Mouse (Mus musculus): Measurements from ENCODE around the gene Iqca. TPM values are rescaled to one million over a fixed set of nuclear protein-coding genes. Genes with fewer than 3 reads are reported as not detected.

The Iqca gene
- 0.78 and 1.6 TPM in 2 replicates for polyA plus RNA-seq (2015; fragmentation: Nextera tagmentation; extraction: Ambion mirVana)

- Histone ChIP-seq H3K27ac (peak within 1 kb of the TSS; percentile 55), H3K9me3 (no peaks in the 10 kb centered on the region), H3K36me3 (no peaks in the 10 kb centered on the region), H3K4me2 (peak within 1 kb of the TSS; percentile 53), H3K4me3 (peak within 1 kb of the TSS; percentile 18), H3K27me3 (0 out of 2 replicates have a peak, but pooled peaks cover 8% of the 10 kb centered on the region), H3K9ac (no peak within 1 kb of the TSS), H3K4me1 (replicated peaks) (peaks cover 20% of the 10 kb centered on the region)
- 4% methylated on average over 18 of the region's 18 CpGs for WGBS
- peak; percentile 93 for ATAC-seq (ENCODE audit: low FRiP score)
Observed at GRCm38 (mm10) chr1:90153099-90153744, at the start of gene Iqca. Iqca (minus strand) TSS chr1:90153401.

DNA sequence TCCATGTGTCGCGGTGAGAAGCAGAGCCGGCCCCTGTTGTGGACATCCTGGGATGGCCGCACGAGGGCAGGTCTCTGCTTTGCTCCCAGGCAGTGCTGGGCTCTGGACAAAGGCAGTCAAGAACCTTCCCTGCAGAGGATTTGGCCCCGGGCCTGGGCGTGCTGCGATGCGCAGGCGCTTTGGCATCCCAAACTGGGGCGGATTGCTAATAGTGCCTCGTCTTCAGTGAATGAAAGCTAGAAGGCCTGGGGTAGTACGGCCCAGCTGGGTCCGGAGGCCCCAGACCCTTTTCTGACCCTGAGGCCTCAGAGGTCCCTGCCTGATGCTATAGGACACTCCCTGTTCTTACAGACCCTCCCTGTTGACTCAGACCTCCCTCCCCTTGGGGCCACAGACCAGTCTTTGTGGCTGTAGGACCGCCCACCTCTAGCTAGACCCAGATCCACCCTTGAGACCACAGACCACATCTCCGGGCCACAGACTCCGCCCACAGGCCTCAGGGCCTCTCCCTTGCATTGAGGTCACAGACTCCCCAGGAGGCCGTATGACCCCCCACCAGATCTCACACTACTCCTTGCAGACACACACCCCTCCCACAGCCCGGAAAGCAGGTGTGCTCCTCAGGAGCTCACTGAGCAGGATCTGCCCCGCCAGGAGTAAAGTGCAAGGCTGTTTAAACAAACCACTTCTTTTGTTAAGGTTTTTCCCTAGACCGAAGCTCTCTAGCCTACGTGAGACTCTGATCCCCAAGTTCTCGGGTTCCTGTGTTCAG, 49.2 kb upstream of the Iqca start:
- peaks cover 53% of the 10 kb centered on the region for H3K4me1 ChIP-seq (replicated peaks)
- 3% methylated on average over 23 of the region's 23 CpGs for WGBS
- H3K36me3 ChIP-seq = no peaks in the 10 kb centered on the region
- H3K4me2 ChIP-seq = peak overlapping the region; percentile 64
- H3K9me3 ChIP-seq = no peaks in the 10 kb centered on the region
- peak; percentile 60 for ATAC-seq (ENCODE audit: low FRiP score)
- no peak overlapping the region for H3K4me3 ChIP-seq
- H3K9ac ChIP-seq = no peak overlapping the region; the same call in 1 of the 2 replicates
- H3K27ac ChIP-seq = no peak overlapping the region
- peaks cover 27% of the 10 kb centered on the region for H3K27me3 ChIP-seq

GRCm38 (mm10) chr1:90201655-90202054, 48.5 kb upstream of the Iqca start:
- H3K4me2 ChIP-seq = no peak overlapping the region
- H3K9me3 ChIP-seq = no peaks in the 10 kb centered on the region
- H3K9ac ChIP-seq = no peak overlapping the region
- peaks cover 46% of the 10 kb centered on the region for H3K4me1 ChIP-seq (replicated peaks)
- no peak for ATAC-seq (ENCODE audit: low FRiP score)
- H3K27me3 ChIP-seq = peaks cover 27% of the 10 kb centered on the region
- no peak overlapping the region for H3K4me3 ChIP-seq
- no peak overlapping the region for H3K27ac ChIP-seq
- H3K36me3 ChIP-seq = no peaks in the 10 kb centered on the region
- WGBS = 51% methylated on average over 2 of the region's 2 CpGs

- H3K9ac ChIP-seq = no peak overlapping the region
- no peaks in the 10 kb centered on the region for H3K36me3 ChIP-seq
- H3K4me2 ChIP-seq = no peak overlapping the region
- no peaks in the 10 kb centered on the region for H3K9me3 ChIP-seq
- no peak for ATAC-seq (ENCODE audit: low FRiP score)
- peaks cover 27% of the 10 kb centered on the region for H3K27me3 ChIP-seq
- WGBS = 80% methylated on average over 5 of the region's 5 CpGs
- peaks cover 42% of the 10 kb centered on the region for H3K4me1 ChIP-seq (replicated peaks)
- H3K4me3 ChIP-seq = no peak overlapping the region
- no peak overlapping the region for H3K27ac ChIP-seq
Observed at GRCm38 (mm10) chr1:90201246-90201645, 48.0 kb upstream of the Iqca start.

DNA sequence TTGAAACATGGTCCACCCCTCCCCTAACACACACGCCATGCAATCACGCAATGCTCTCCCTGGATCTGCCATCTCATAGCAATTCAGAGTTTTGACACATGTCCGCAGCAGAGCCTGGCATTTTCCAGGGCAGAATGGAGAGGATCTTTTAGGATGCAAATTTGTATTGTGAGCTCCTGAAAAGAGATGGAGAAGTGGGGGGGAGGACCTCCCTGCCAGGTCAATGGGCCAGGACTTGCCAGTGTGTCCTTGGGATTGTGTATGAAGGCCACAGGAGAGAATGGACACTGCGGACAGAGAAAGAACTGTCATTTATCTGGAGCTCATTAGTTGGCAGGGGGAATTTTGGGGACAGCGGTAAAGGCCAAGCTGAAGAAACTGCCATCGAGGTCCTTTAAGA, 35.8 kb upstream of the Iqca start:
- Histone ChIP-seq H3K4me3 (no peak overlapping the region), H3K4me1 (replicated peaks) (peaks cover 12% of the 10 kb centered on the region; the same call in 1 of the 2 replicates), H3K36me3 (no peaks in the 10 kb centered on the region), H3K27ac (no peak overlapping the region), H3K9me3 (0 out of 2 replicates have a peak, but pooled peaks cover 5% of the 10 kb centered on the region), H3K9ac (no peak overlapping the region), H3K4me2 (no peak overlapping the region), H3K27me3 (peaks cover 10% of the 10 kb centered on the region; the same call in 1 of the 2 replicates)
- 28% methylated on average over 6 of the region's 6 CpGs for WGBS
- no peak for ATAC-seq (ENCODE audit: low FRiP score)

DNA sequence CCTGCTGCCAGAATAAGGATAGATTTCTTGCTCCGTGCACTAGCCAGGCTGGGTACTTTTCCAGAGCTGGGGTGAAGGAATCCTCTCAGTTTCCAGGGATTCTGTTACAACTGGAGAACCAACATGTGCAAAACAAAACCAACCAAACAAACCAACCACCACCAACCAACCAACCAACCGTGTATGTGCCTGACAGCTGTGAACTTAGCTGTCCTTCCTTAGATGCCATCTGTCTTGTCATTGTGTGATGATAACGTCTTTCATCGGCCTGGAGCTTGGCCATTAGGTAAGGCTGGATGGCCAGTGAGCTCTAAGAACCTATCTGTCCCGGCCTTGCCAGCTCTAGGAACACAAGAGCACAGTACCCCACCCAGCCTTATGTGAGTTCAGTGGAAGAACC, 33.7 kb upstream of the Iqca start:
- H3K9me3 ChIP-seq = 0 out of 2 replicates have a peak, but pooled peaks cover 5% of the 10 kb centered on the region
- H3K4me2 ChIP-seq = no peak overlapping the region
- H3K4me1 ChIP-seq (replicated peaks) = peaks cover 12% of the 10 kb centered on the region; the same call in 1 of the 2 replicates
- H3K4me3 ChIP-seq = no peak overlapping the region
- H3K27me3 ChIP-seq = peaks cover 14% of the 10 kb centered on the region; the same call in 1 of the 2 replicates
- no peak overlapping the region for H3K27ac ChIP-seq
- 91% methylated on average over 5 of the region's 5 CpGs for WGBS
- H3K36me3 ChIP-seq = no peaks in the 10 kb centered on the region
- ATAC-seq (ENCODE audit: low FRiP score) = no peak
- no peak overlapping the region for H3K9ac ChIP-seq

GRCm38 (mm10) chr1:90186173-90186572, 33.0 kb upstream of the Iqca start:
- Histone ChIP-seq H3K4me2 (no peak overlapping the region), H3K9ac (no peak overlapping the region)
- WGBS = 88% methylated on average over 4 of the region's 4 CpGs

GRCm38 (mm10) chr1:90183602-90184001, 30.4 kb upstream of the Iqca start:
- H3K4me2 ChIP-seq = no peak overlapping the region
- no peak for ATAC-seq (ENCODE audit: low FRiP score)
- 69% methylated on average over 6 of the region's 6 CpGs for WGBS

More at GRCm38 (mm10) chr1:90186173-90186572, 33.0 kb upstream of the Iqca start:
- peaks cover 10% of the 10 kb centered on the region; the same call in 1 of the 2 replicates for H3K27me3 ChIP-seq
- no peaks in the 10 kb centered on the region for H3K36me3 ChIP-seq
- no peak overlapping the region for H3K27ac ChIP-seq
- no peak for ATAC-seq (ENCODE audit: low FRiP score)
- H3K4me3 ChIP-seq = no peak overlapping the region
- H3K4me1 ChIP-seq (replicated peaks) = peaks cover 12% of the 10 kb centered on the region; the same call in 1 of the 2 replicates
- H3K9me3 ChIP-seq = 0 out of 2 replicates have a peak, but pooled peaks cover 5% of the 10 kb centered on the region

DNA sequence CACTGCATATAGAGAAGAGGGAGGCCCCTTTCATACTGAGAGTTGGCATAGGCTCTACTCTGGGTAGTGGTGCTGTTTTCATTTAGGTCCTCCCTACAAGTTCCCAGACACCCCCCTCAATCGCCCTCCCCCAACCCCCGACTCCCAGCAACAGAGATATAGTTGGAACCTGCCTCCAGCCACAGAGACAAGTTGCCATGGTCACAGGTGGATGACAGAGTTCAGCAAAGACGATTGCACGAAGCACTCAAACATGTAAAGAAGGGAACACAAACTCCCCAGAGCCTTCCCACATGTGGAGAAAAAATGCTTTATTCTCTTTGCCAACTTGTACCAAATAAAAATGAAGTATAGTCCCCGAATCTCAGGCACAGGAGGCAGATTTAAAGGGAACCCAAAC, 29.3 kb upstream of the Iqca start:
- Histone ChIP-seq H3K4me1 (replicated peaks) (no peaks in the 10 kb centered on the region), H3K4me2 (no peak overlapping the region), H3K9me3 (0 out of 2 replicates have a peak, but pooled peaks cover 5% of the 10 kb centered on the region), H3K9ac (no peak overlapping the region), H3K36me3 (no peaks in the 10 kb centered on the region), H3K27me3 (0 out of 2 replicates have a peak, but pooled peaks cover 6% of the 10 kb centered on the region), H3K27ac (no peak overlapping the region), H3K4me3 (no peak overlapping the region)
- WGBS = 66% methylated on average over 5 of the region's 5 CpGs
- ATAC-seq (ENCODE audit: low FRiP score) = no peak

More at GRCm38 (mm10) chr1:90183602-90184001, 30.4 kb upstream of the Iqca start:
- no peak overlapping the region for H3K4me3 ChIP-seq
- no peak overlapping the region for H3K27ac ChIP-seq
- H3K27me3 ChIP-seq = 0 out of 2 replicates have a peak, but pooled peaks cover 6% of the 10 kb centered on the region
- H3K36me3 ChIP-seq = no peaks in the 10 kb centered on the region
- H3K9ac ChIP-seq = no peak overlapping the region
- no peaks in the 10 kb centered on the region for H3K4me1 ChIP-seq (replicated peaks)
- 0 out of 2 replicates have a peak, but pooled peaks cover 5% of the 10 kb centered on the region for H3K9me3 ChIP-seq

DNA sequence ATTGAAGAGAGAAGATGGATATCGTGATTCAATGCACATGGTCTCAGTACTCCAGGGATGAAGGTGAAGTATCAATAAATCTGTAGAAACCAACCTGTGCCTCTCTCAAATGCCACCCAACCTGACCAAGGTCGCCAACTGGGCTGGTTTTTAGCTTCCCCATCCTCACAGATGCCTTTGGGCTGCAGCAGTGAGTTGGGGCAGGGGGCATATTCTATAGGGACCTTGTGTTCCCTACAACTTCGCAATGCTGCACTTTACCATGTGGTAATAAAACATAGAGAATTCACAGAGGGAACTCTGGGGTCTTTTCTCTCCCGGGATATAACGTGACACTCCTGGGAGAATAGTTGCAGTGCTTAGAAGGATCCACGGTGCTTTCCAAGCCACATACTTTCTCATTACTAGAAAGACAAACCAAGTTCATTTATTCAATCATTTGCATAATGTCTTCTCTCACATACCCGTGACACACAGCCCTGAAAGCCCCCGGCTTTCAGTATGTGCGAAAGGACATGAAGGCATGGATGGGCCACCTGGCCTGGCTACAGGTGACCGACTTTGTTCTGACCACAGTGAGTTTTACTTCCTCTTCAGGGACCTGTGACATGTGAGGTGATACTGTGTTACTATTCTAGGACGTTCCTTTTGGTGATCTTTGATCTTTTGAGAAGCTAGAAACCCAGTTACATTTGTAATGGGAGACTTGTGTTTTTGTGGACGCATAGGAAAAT, 27.9 kb upstream of the Iqca start:
- Histone ChIP-seq H3K36me3 (no peaks in the 10 kb centered on the region), H3K4me2 (no peak overlapping the region), H3K9me3 (0 out of 2 replicates have a peak, but pooled peaks cover 2% of the 10 kb centered on the region), H3K27ac (no peak overlapping the region), H3K4me1 (replicated peaks) (peaks cover 3% of the 10 kb centered on the region; the same call in 1 of the 2 replicates), H3K4me3 (no peak overlapping the region), H3K9ac (no peak overlapping the region), H3K27me3 (0 out of 2 replicates have a peak, but pooled peaks cover 6% of the 10 kb centered on the region)
- ATAC-seq (ENCODE audit: low FRiP score) = no peak
- WGBS = 81% methylated on average over 12 of the region's 12 CpGs

GRCm38 (mm10) chr1:90180479-90180878, 27.3 kb upstream of the Iqca start:
- peaks cover 6% of the 10 kb centered on the region; the same call in 1 of the 2 replicates for H3K4me1 ChIP-seq (replicated peaks)
- H3K36me3 ChIP-seq = no peaks in the 10 kb centered on the region
- 86% methylated on average over 6 of the region's 7 CpGs for WGBS

More at GRCm38 (mm10) chr1:90180479-90180878, 27.3 kb upstream of the Iqca start:
- no peaks in the 10 kb centered on the region for H3K9me3 ChIP-seq
- 0 out of 2 replicates have a peak, but pooled peaks cover 6% of the 10 kb centered on the region for H3K27me3 ChIP-seq
- H3K9ac ChIP-seq = no peak overlapping the region
- no peak overlapping the region for H3K4me3 ChIP-seq
- H3K4me2 ChIP-seq = no peak overlapping the region
- H3K27ac ChIP-seq = no peak overlapping the region
- no peak for ATAC-seq (ENCODE audit: low FRiP score)

Measured in hindbrain, embryonic 13.5 days (tissue).